Mouse (Mus musculus) stomach, embryonic 16.5 days (tissue): Measurements from ENCODE around the gene Atf7ip. TPM values are rescaled to one million over a fixed set of nuclear protein-coding genes. Genes with fewer than 3 reads are reported as not detected.

ENCODE experiments used
- ATAC-seq: fragments of 200-750 bp; cut with Nextera tagmentation; 2 replicates; pipeline ENCODE4 v1.8.0; 2017; ENCODE audit warnings: moderate number of reproducible peaks, moderate TSS enrichment; ENCODE audit not compliant: insufficient read depth, low FRiP score
- H3K27ac ChIP-seq: fragments of 300-500 bp; sonication (generic); 2 replicates; pipeline ENCODE4 v1.5.1; 2014; ENCODE audit warnings: low read length
- H3K27me3 ChIP-seq: fragments of 300-500 bp; sonication (generic); 2 replicates; pipeline ENCODE4 v1.6.1; 2014; ENCODE audit warnings: low read length, control low read depth, mixed read lengths; ENCODE audit not compliant: control insufficient read depth, insufficient read depth
- H3K36me3 ChIP-seq: fragments of 300-500 bp; sonication (generic); 2 replicates; pipeline ENCODE4 v1.6.1; 2014; ENCODE audit warnings: low read length; ENCODE audit not compliant: control insufficient read depth, insufficient read depth
- H3K4me1 ChIP-seq: fragments of 300-500 bp; sonication (generic); 2 replicates; pipeline ENCODE4 v1.6.1; 2014; ENCODE audit warnings: low read length, control low read depth, mixed read lengths; ENCODE audit not compliant: control insufficient read depth, insufficient read depth
- H3K4me2 ChIP-seq: fragments of 300-500 bp; sonication (generic); 2 replicates; pipeline ENCODE4 v1.6.1; 2014; ENCODE audit warnings: low read depth, low read length, mixed read lengths
- H3K4me3 ChIP-seq: fragments of 300-500 bp; sonication (generic); replicated peaks from 2 replicates; pipeline ENCODE4 v1.5.1; 2014; ENCODE audit warnings: mild to moderate bottlenecking, low read length
- H3K9ac ChIP-seq: fragments of 300-500 bp; sonication (generic); 2 replicates; pipeline ENCODE4 v1.6.1; 2014; ENCODE audit warnings: low read length
- H3K9me3 ChIP-seq: fragments of 300-500 bp; sonication (generic); replicated peaks from 2 replicates; pipeline ENCODE4 v1.6.1; 2016; ENCODE audit warnings: low read length, control low read depth; ENCODE audit not compliant: control insufficient read depth
- WGBS: fragments of 180-500 bp; shearing (Covaris S2); extraction: QIAGEN DNeasy Blood & Tissue Kit; methylation state at CpG from one replicate; pipeline ENCODE4 v1.1.7; 2014; 5-methylcytosine and 5-hydroxymethylcytosine counted together
- polyA plus RNA-seq: library from polyadenylated mRNA; unstranded; fragments of >200 nt; fragmentation: Nextera tagmentation; extraction: Ambion mirVana; gene quantifications from 2 replicates; pipeline ENCODE4 v1.2.1, GENCODE M21; 2015

The Atf7ip gene
- polyA plus RNA-seq, 1 experiment from 2014 or later = 34.0 TPM

DNA sequence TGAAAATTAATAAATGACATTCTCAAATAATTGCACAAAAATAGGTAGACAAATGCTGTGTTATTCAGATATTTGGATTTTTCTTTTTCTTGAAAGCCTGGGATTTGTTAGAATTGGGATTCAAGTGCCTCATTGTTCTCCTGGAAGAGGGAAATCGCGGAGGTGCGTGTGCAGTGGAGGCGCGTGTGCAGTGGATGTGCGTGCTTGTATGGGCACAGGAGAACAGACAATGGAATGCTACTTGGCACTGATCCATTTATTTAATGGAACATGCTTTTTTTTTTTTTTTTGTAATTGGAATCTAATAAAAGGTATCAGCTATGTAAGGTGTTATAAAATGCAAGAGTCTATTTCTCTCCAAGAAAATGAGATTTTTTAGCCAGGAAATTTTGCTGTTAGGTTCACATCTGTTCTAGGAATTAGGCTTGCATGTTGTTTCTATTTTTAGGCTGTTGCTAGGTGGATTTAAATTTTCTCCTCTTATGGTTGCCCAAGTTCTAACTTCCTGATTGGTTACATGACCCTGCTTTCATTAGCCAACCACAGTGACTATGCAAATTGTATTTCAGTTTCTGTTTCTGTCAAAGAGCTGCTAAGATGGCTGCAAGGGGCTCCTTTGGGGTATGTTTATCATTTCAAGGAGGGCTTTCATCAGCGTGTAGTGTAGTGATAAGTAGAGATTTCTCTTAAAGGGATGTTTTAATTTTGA, 44.8 kb downstream of the Atf7ip start:
- Histone ChIP-seq H3K4me2 (no peak overlapping the region), H3K27ac (peak overlapping the region; percentile 69), H3K9me3 (no peaks in the 10 kb centered on the region), H3K4me1 (peaks cover 19% of the 10 kb centered on the region), H3K27me3 (no peaks in the 10 kb centered on the region), H3K4me3 (no peak overlapping the region), H3K36me3 (no peaks in the 10 kb centered on the region), H3K9ac (no peak overlapping the region)
- 70% methylated on average over 7 of the region's 7 CpGs for WGBS
- ATAC-seq = 0 out of 2 replicates have a peak, but pooled peaks have one; percentile 53

DNA sequence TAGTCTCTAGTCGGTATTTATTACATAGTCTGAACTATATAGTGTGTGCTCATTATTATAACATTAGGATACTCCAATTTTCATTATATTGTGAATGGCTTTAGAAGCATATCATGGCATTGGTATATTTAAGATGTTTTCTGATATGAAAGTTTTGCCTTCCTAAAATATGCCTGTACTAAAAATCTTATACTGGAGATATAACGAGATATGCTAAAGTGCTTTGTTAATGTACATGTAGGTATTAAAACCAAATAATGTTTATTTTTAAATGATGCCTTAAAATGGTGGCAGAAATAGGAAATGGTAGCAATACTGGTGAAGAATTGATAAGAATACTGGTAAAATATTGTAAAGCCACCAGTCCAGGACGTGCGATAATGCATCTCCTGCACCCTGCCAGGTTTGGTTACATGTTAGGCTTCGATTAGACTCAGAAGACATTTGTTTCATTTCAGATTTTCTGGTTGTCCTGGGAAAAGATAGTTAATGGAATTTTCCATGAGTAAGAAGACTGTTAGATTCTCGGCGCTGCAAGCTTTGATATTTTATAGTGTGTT, 45.7 kb downstream of the Atf7ip start:
- Histone ChIP-seq H3K9ac (no peak overlapping the region), H3K27me3 (no peaks in the 10 kb centered on the region), H3K4me1 (peaks cover 19% of the 10 kb centered on the region), H3K27ac (no peak overlapping the region), H3K36me3 (no peaks in the 10 kb centered on the region), H3K9me3 (no peaks in the 10 kb centered on the region), H3K4me3 (no peak overlapping the region), H3K4me2 (no peak overlapping the region)
- ATAC-seq = no peak
- WGBS = 84% methylated on average over 7 of the region's 7 CpGs

DNA sequence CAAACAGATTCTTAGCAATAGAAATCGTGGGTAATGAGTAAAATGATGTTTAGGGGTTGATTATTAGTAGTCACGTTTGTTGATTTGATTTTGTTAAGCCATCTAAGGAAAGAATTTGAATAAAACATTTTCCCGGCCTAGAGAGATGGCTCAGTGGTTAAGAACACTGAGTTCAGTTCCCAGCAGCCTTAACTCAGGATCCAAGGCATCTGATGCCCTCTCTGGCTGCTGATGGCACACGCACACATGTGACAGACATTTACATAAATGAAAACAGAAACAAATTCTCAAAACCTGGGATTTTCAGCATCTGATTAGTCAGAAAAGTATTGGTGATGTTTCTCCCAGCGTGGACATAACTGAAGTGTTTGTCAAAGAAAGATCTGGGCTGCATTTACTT, 47.2 kb downstream of the Atf7ip start:
- H3K4me3 ChIP-seq = no peak overlapping the region
- no peak overlapping the region for H3K4me2 ChIP-seq
- H3K4me1 ChIP-seq = peaks cover 14% of the 10 kb centered on the region
- WGBS = 74% methylated on average over 5 of the region's 5 CpGs
- H3K36me3 ChIP-seq = no peaks in the 10 kb centered on the region
- H3K27ac ChIP-seq = no peak overlapping the region
- H3K27me3 ChIP-seq = no peaks in the 10 kb centered on the region
- no peaks in the 10 kb centered on the region for H3K9me3 ChIP-seq
- no peak for ATAC-seq
- H3K9ac ChIP-seq = no peak overlapping the region

DNA sequence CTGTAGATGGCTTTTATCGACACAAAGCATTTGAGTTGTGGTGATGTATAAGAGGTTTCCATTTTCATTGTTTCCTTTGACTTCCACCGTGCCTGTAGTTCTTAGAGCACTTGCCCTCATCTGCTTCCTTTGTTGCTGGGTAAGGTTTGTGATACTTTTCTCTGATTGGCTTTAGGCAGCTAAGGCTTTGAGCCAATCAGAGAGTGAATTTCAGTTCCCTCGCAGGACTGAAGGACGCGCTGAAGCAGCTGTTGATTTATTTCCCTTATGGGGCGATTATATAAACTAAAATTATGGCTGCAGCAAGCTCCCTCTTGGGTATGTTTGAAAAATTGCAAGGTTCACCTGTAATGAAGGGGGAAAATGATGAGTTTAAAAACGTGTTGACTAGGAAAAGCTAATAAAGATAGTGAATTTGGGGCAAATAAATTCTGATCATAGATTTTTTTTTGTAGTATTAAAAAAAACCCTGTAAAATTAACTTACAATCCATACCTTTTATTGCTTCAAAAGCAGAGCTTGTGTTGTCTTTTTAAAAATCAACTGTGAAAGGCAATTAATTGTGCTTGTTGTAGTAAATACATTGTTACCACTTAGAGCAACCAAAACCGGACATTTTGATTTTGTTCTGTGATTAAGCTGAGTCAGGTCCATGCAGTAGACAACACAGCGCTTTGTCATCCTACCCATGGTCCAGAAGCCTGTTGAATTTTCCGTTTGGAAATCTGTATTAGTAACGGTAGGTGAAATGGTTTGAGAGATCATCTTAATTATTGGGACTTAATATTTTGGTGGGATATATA, 48.0 kb downstream of the Atf7ip start:
- no peaks in the 10 kb centered on the region for H3K27me3 ChIP-seq
- H3K27ac ChIP-seq = peak overlapping the region; percentile 60
- 30% methylated on average over 11 of the region's 11 CpGs for WGBS
- no peak overlapping the region for H3K4me3 ChIP-seq
- H3K4me1 ChIP-seq = peaks cover 12% of the 10 kb centered on the region; the same call in 1 of the 2 replicates
- H3K4me2 ChIP-seq = peak overlapping the region; percentile 22
- no peak overlapping the region for H3K9ac ChIP-seq
- H3K9me3 ChIP-seq = no peaks in the 10 kb centered on the region
- H3K36me3 ChIP-seq = no peaks in the 10 kb centered on the region
- peak; percentile 81; the same call in 1 of the 2 replicates for ATAC-seq

DNA sequence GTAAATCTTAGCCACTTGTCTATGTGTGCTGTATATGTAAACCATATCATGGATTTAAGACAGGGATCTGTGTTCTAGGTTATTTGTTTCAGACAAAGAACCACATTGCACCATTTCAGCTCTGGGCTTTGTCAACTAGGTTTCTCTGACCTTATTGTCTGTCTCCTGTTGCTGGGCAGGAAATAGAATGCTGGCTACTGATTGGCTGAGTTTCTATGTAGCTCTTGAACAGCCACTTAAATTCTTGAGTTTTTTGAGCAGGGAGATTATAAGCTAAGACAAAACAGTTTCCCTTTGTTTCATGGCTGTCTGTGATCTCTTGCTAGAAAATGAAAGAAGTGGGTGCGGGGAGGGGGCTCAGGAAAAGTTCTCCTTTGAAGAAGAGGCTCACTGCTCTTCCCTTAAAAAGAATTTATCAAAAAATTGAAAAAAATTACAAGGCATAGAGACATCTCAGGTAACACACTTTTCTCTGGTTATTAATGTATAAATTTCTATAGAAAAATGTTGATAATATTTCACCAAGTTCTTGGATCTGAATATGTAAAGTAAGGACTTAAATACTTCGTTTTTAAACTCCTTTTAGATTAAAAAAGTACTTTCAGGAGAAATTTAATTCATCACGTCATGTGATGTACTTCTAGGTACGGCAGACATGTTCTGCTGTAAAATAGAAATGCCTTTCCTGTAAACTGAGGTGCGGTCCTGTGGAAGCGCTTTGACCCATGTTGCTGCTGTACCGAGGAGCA, 49.0 kb downstream of the Atf7ip start:
- Histone ChIP-seq H3K9ac (no peak overlapping the region), H3K4me3 (no peak overlapping the region), H3K27me3 (no peaks in the 10 kb centered on the region), H3K27ac (peak overlapping the region; percentile 9; the same call in 1 of the 2 replicates), H3K4me1 (peaks cover 8% of the 10 kb centered on the region; the same call in 1 of the 2 replicates), H3K9me3 (no peaks in the 10 kb centered on the region), H3K36me3 (peaks cover 4% of the 10 kb centered on the region), H3K4me2 (no peak overlapping the region)
- ATAC-seq = no peak
- WGBS = 74% methylated on average over 7 of the region's 7 CpGs

DNA sequence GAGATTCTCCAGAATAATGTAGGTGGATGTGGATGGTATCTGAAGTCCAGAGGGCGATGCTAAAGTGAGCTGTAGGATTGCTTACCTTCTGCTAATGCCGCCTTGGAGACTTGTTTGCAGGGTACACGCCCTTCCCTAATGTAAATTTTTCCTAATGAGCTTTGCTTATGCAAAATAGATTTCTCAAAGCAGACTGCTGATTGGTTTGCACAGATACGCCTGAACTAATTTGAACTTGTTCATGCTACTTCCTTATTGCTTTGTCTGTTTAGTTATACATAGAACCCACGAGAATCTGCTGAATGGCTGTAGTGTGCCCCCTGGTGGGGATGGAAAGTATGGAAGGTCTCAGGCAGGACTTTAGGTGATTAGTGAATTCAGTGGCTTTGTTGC, 49.6 kb downstream of the Atf7ip start:
- Histone ChIP-seq H3K9me3 (no peaks in the 10 kb centered on the region), H3K4me1 (peaks cover 8% of the 10 kb centered on the region; the same call in 1 of the 2 replicates), H3K4me3 (no peak overlapping the region), H3K27me3 (no peaks in the 10 kb centered on the region), H3K9ac (no peak overlapping the region), H3K4me2 (no peak overlapping the region), H3K36me3 (peaks cover 9% of the 10 kb centered on the region), H3K27ac (peak overlapping the region; percentile 9; the same call in 1 of the 2 replicates)
- 62% methylated on average over 5 of the region's 5 CpGs for WGBS
- ATAC-seq = peak; percentile 41; the same call in 1 of the 2 replicates

DNA sequence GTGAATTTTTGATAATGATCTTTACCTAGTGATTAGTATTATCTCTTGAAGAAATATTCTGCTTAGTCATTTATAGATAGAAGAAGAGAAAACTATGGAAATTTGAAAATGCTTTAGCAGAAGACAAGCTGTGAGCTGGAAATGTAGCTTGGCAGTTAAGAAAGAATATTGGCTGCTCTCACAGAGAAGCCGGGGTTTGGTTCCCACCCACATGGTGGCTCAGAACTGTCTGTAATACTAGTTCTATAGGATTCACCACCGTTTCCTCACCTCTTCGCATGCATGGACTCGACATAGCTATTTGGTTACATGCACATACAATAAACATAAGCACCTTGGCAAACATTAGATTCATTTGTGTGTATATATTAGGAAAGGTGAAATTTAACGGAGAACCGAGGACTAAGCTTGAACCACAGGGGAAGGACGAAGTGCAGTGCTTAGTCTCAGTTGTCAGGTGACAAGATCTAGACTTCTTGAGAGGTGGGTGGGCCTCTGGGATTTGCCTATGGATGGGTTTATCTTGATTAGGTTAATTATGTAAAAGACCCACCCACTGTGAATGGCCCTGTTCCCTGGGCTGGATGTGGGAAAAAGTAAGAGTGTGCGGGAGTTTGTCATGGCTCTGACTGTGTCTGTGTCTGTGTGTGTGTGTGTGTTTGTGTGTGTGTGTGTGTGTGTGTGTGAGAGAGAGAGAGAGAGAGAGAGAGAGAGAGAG, 52.5 kb downstream of the Atf7ip start:
- H3K4me3 ChIP-seq = no peak overlapping the region
- H3K9ac ChIP-seq = no peak overlapping the region
- no peaks in the 10 kb centered on the region for H3K27me3 ChIP-seq
- peaks cover 6% of the 10 kb centered on the region; the same call in 1 of the 2 replicates for H3K4me1 ChIP-seq
- no peaks in the 10 kb centered on the region for H3K9me3 ChIP-seq
- peaks cover 31% of the 10 kb centered on the region for H3K36me3 ChIP-seq
- ATAC-seq = no peak
- no peak overlapping the region for H3K4me2 ChIP-seq
- 81% methylated on average over 8 of the region's 8 CpGs for WGBS
- H3K27ac ChIP-seq = no peak overlapping the region

DNA sequence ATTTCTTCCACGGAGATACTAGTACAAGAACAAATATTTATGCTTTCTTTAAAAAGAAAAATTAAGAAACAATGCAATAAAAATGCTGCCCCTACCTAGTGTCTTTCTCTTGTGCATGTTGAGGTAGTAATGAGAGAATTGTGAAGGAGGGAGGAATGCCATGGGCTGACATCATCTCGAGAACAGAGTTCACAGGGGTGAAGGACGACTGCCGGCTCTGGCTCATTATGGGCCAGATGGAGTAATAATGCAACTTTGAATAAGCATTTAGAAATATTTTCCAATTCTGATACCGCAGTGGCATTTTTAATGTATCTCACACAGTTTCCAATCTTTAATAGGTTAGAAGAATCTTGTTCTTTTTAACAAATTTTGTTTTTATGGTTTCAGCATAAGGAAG, 60.0 kb downstream of the Atf7ip start:
- H3K27me3 ChIP-seq = no peaks in the 10 kb centered on the region
- ATAC-seq = no peak
- H3K36me3 ChIP-seq = peaks cover 65% of the 10 kb centered on the region
- WGBS = 79% methylated on average over 5 of the region's 5 CpGs
- H3K9ac ChIP-seq = no peak overlapping the region
- no peak overlapping the region for H3K4me3 ChIP-seq
- H3K9me3 ChIP-seq = peaks cover 2% of the 10 kb centered on the region; the same call in 1 of the 2 replicates
- no peak overlapping the region for H3K4me2 ChIP-seq
- no peak overlapping the region for H3K27ac ChIP-seq
- no peaks in the 10 kb centered on the region for H3K4me1 ChIP-seq
